Mouse (Mus musculus): ENCODE measurements around the gene Nhsl1. TPM values are rescaled to one million over a fixed set of nuclear protein-coding genes. Genes with fewer than 3 reads are reported as not detected.
"Not testable (repeated sequence)": the region's sequence is repeated elsewhere in the genome, so short reads cannot be mapped to it uniquely, and the experiment has no call there.

The Nhsl1 gene
- polyA plus RNA-seq, 1 experiment from 2014 or later, result 13.3 TPM

DNA sequence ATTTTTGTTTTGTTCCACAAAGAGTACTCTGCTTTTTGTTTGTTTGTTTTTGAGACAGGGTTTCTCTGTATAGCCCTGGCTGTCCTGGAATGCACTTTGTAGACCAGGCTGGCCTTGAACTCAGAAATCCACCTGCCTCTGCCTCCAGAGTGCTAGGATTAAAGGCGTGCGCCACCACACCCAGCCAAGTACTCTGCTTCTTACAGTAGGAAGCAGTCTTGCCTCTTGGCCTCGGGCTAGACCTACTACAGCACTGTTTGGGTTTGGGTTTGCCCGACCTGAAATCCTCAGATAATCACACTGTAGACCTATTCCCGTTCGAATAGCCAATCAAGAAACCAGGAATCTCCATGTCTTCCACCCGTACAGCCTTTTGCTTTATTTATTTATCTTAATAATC, 130.1 kb downstream of the Nhsl1 start:
- H3K27me3 ChIP-seq (replicated peaks); H3K36me3 ChIP-seq; ATAC-seq (ENCODE audit: low FRiP score); H3K4me3 ChIP-seq (replicated peaks); H3K9me3 ChIP-seq (replicated peaks); H3K4me2 ChIP-seq; H3K27ac ChIP-seq (replicated peaks); H3K9ac ChIP-seq (replicated peaks): not testable (repeated sequence)
- peaks cover 21% of the 10 kb centered on the region for H3K4me1 ChIP-seq
- WGBS, result 97% methylated on average over 7 of the region's 7 CpGs

DNA sequence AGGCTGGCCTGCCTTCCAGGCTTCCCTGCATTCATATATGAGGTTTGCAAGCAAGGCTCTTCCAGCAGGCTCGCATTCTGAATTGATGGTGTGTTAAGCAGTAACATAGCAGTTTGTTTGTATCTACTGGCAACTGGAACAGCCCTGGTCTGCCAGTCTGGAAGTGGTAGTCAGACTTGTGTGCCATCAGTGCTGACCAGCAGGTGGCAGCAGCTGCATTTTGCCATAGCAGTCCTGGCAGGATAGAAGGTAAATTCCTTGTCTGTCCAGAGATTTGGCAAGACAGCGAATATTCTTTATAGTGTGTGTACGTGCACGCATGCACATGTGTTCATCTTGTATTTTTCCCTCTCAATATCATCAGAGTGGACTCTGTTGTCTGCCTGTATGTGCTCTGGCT, 134.6 kb downstream of the Nhsl1 start:
- 23% methylated on average over 4 of the region's 4 CpGs for WGBS

DNA sequence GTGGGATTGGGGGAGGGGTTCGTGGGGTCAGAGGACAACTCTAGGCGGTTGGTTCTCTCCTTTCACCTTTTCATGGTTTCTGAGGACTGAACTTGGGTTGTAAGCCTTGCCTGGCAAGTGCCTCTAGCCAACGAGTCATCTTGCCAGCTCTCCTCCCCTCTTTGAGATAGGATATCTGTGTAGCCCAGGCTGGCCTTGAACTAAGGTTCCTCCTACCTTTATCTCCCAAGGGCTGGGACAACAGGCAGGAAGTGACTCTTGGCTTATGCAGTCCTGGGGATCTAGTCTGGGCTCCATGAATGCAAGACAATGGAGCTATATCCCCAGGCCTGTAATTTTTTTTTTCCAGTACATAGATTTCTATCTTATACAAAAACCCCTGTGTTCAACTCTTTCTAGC, 135.4 kb downstream of the Nhsl1 start:
- peaks cover 23% of the 10 kb centered on the region for H3K4me1 ChIP-seq
- no peaks in the 10 kb centered on the region for H3K9me3 ChIP-seq (replicated peaks)
- no peak overlapping the region for H3K27ac ChIP-seq (replicated peaks)
- no peak for ATAC-seq (ENCODE audit: low FRiP score)
- WGBS, result 78% methylated on average over 3 of the region's 3 CpGs
- H3K9ac ChIP-seq (replicated peaks), result no peak overlapping the region
- no peaks in the 10 kb centered on the region for H3K36me3 ChIP-seq
- no peaks in the 10 kb centered on the region for H3K27me3 ChIP-seq (replicated peaks)
- H3K4me3 ChIP-seq (replicated peaks), result no peak overlapping the region
- no peak overlapping the region for H3K4me2 ChIP-seq

More for the DNA sequence above, 134.6 kb downstream of the Nhsl1 start:
- H3K4me3 ChIP-seq (replicated peaks), result no peak overlapping the region
- no peak overlapping the region for H3K4me2 ChIP-seq
- H3K27ac ChIP-seq (replicated peaks), result no peak overlapping the region
- no peak overlapping the region for H3K9ac ChIP-seq (replicated peaks)
- peaks cover 22% of the 10 kb centered on the region for H3K4me1 ChIP-seq
- no peaks in the 10 kb centered on the region for H3K36me3 ChIP-seq
- no peaks in the 10 kb centered on the region for H3K27me3 ChIP-seq (replicated peaks)
- H3K9me3 ChIP-seq (replicated peaks), result no peaks in the 10 kb centered on the region
- ATAC-seq (ENCODE audit: low FRiP score), result peak; percentile 83

- H3K4me3 ChIP-seq (replicated peaks), result no peak overlapping the region
- H3K4me2 ChIP-seq, result no peak overlapping the region
- H3K36me3 ChIP-seq, result no peaks in the 10 kb centered on the region
- WGBS, result 94% methylated on average over 10 of the region's 10 CpGs
- H3K27me3 ChIP-seq (replicated peaks), result no peaks in the 10 kb centered on the region
- H3K4me1 ChIP-seq, result peaks cover 25% of the 10 kb centered on the region
- no peaks in the 10 kb centered on the region for H3K9me3 ChIP-seq (replicated peaks)
- H3K27ac ChIP-seq (replicated peaks), result no peak overlapping the region
- ATAC-seq (ENCODE audit: low FRiP score), result no peak
- H3K9ac ChIP-seq (replicated peaks), result no peak overlapping the region
Observed at GRCm38 (mm10) chr10:18455301-18455920, 136.6 kb downstream of the Nhsl1 start.

- ATAC-seq (ENCODE audit: low FRiP score), result peak; percentile 3; the same call in 1 of the 2 replicates
- H3K36me3 ChIP-seq, result no peaks in the 10 kb centered on the region
- no peak overlapping the region for H3K9ac ChIP-seq (replicated peaks)
- H3K27me3 ChIP-seq (replicated peaks), result no peaks in the 10 kb centered on the region
- no peak overlapping the region for H3K4me3 ChIP-seq (replicated peaks)
- H3K27ac ChIP-seq (replicated peaks), result peak overlapping the region; percentile 54
- no peaks in the 10 kb centered on the region for H3K9me3 ChIP-seq (replicated peaks)
- 25% methylated on average over 8 of the region's 8 CpGs for WGBS
- H3K4me2 ChIP-seq, result no peak overlapping the region
- H3K4me1 ChIP-seq, result peaks cover 27% of the 10 kb centered on the region
Observed at GRCm38 (mm10) chr10:18457808-18458475, 139.2 kb downstream of the Nhsl1 start.

DNA sequence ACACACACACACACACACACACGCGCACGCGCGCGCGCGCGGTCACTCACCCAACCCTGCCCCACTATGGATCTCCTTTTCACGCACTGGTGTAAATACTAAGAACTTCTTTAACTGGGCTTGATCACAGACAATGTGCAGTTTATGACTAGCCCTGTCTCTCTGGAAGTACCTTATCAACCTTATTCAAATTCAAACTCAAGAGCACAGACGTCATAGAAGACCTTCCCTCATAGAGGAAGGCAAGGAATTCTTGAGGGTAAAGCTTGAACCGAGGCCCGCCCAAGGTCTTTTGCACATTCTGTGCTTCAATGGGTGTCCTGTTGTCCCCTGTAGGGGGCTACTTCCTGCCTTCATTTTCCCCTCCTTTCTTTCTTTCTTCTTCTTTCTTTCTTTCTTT, 142.6 kb downstream of the Nhsl1 start:
- H3K9ac ChIP-seq (replicated peaks), result no peak overlapping the region
- H3K4me2 ChIP-seq, result no peak overlapping the region
- WGBS, result 91% methylated on average over 13 of the region's 13 CpGs
- peaks cover 24% of the 10 kb centered on the region for H3K4me1 ChIP-seq
- no peak overlapping the region for H3K27ac ChIP-seq (replicated peaks)
- no peak overlapping the region for H3K4me3 ChIP-seq (replicated peaks)
- no peaks in the 10 kb centered on the region for H3K9me3 ChIP-seq (replicated peaks)
- ATAC-seq (ENCODE audit: low FRiP score), result no peak
- no peaks in the 10 kb centered on the region for H3K36me3 ChIP-seq
- no peaks in the 10 kb centered on the region for H3K27me3 ChIP-seq (replicated peaks)

GRCm38 (mm10) chr10:18463071-18463841, 144.5 kb downstream of the Nhsl1 start:
- H3K4me2 ChIP-seq, result peak overlapping the region; percentile 45
- no peaks in the 10 kb centered on the region for H3K9me3 ChIP-seq (replicated peaks)
- ATAC-seq (ENCODE audit: low FRiP score), result peak; percentile 24; the same call in 1 of the 2 replicates
- H3K27me3 ChIP-seq (replicated peaks), result no peaks in the 10 kb centered on the region
- no peaks in the 10 kb centered on the region for H3K36me3 ChIP-seq
- WGBS, result 39% methylated on average over 23 of the region's 23 CpGs
- no peak overlapping the region for H3K9ac ChIP-seq (replicated peaks)
- 0 out of 2 replicates have a peak overlapping the region, but pooled peaks have one; percentile 4 for H3K4me3 ChIP-seq (replicated peaks)
- H3K27ac ChIP-seq (replicated peaks), result peak overlapping the region; percentile 15; the same call in 1 of the 2 replicates
- H3K4me1 ChIP-seq, result peaks cover 18% of the 10 kb centered on the region

DNA sequence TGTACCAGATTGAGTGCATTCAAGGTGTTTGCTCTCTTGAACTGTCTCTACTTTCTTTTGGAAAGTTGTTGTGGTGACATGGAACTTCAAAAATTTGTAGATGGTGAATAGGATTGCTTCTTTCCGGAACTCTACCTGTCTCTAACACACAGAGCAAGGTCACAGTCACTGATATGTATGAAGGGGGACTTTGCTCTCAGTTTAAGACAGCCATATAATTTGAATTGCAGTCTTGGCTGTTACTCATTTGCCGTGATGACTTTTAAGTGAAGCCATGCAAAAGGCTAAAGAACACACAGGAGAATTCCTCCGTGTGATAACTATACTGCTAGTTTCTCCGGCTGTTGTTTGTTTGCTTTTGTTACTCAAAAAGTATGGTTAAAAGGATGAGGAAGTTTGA, 149.6 kb downstream of the Nhsl1 start:
- Histone ChIP-seq H3K27ac (replicated peaks) (no peak overlapping the region; the same call in 1 of the 2 replicates), H3K27me3 (replicated peaks) (no peaks in the 10 kb centered on the region), H3K4me1 (peaks cover 47% of the 10 kb centered on the region), H3K4me3 (replicated peaks) (no peak overlapping the region), H3K36me3 (no peaks in the 10 kb centered on the region), H3K4me2 (peak overlapping the region; percentile 71; the same call in 1 of the 2 replicates), H3K9ac (replicated peaks) (no peak overlapping the region), H3K9me3 (replicated peaks) (no peaks in the 10 kb centered on the region)
- WGBS, result 29% methylated on average over 4 of the region's 4 CpGs
- ATAC-seq (ENCODE audit: low FRiP score), result no peak

DNA sequence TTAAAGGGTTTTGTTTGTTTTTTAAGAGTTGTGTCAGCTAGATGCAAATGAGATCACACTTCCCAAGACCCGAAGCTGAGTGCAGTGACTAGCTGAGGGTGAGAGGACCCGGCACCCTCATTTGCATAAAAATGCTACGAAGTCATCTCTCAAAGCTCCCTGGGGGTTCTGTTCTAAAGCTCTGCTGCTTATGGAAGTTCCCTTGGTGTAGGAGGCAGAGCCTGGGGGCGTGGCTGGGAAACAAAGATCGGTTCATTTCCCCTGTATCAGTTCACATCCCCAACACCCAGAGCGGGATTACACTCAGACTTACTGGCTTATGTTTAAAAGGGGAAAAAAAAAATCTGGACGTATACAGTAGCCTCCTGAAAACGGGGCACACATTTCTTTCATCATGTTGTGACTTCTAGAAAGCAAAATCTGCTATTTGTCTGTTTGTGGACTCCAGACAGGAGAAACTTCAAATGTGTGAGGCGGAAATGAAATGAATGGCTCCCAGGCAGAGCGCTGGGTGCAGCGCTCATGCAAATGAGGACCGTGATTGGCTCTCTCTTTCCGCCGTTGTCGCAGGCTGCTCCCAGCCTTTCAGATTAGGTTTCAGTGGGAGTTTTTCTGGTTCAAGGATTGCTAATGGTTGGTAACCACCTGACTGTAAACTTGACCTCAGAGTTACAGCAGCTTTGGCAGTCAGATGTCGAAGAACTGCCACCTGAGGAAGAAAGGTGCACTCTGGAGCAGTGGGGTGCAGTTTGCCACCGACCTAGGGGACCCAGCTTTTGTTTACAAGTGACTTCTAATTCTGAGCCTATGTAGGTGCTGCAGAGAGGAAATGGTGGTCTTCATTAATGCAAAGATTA, 150.7 kb downstream of the Nhsl1 start:
- peak; percentile 80 for ATAC-seq (ENCODE audit: low FRiP score)
- Histone ChIP-seq H3K4me1 (peaks cover 45% of the 10 kb centered on the region), H3K27me3 (replicated peaks) (no peaks in the 10 kb centered on the region), H3K4me2 (peak overlapping the region; percentile 71), H3K9me3 (replicated peaks) (no peaks in the 10 kb centered on the region), H3K4me3 (replicated peaks) (peak overlapping the region; percentile 46), H3K36me3 (no peaks in the 10 kb centered on the region), H3K27ac (replicated peaks) (peak overlapping the region; percentile 87), H3K9ac (replicated peaks) (peak overlapping the region; percentile 53)
- WGBS, result 1% methylated on average over 17 of the region's 17 CpGs

DNA sequence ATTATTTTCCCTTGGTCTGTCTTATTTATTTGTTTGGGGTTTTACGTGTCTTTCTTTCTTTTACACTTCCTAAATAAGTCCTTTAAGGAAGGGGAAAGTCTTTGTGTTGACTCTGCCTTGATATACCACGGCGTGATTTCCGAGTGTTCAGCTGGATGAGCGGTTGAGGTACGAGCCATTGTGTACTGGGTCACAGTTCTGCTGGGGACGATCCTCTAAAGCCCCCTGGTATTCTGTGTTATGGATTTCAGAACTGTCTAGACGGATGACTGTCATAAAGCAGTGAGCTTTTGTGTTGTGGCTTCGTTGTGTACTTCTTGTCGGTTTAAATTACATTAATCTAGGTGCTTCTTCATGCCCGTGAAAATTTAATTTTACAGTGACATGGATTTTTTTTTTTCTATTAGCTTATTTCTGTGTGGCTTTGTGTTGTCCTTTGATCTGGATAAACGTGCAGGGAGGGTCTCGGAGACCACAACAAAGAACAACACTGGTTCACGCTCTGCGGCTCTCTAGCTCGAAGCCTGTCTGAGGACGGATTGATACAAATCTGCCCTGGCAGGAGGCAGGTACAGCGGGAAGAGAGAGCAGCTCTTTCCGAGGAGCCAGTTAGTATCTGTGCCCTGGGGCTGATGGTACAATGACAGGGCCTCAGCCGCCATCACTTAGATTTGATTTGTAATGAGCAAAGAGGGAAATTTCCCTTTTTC, 151.7 kb downstream of the Nhsl1 start:
- no peaks in the 10 kb centered on the region for H3K27me3 ChIP-seq (replicated peaks)
- peak overlapping the region; percentile 53 for H3K9ac ChIP-seq (replicated peaks)
- peak; percentile 46; the same call in 1 of the 2 replicates for ATAC-seq (ENCODE audit: low FRiP score)
- 9% methylated on average over 20 of the region's 20 CpGs for WGBS
- H3K4me1 ChIP-seq, result peaks cover 55% of the 10 kb centered on the region
- H3K9me3 ChIP-seq (replicated peaks), result no peaks in the 10 kb centered on the region
- H3K4me2 ChIP-seq, result peak overlapping the region; percentile 71
- H3K4me3 ChIP-seq (replicated peaks), result peak overlapping the region; percentile 46
- peak overlapping the region; percentile 87 for H3K27ac ChIP-seq (replicated peaks)
- H3K36me3 ChIP-seq, result no peaks in the 10 kb centered on the region

Data from neural tube, embryonic 15.5 days (tissue).